Mouse (Mus musculus) frontal cortex, postnatal 36 days (tissue): ENCODE data around the gene Rnf144b.

ENCODE experiments used
- DNase-seq, 2 experiments: peaks; one replicate each; pipeline ENCODE4 v3.0.0; 2022; ENCODE audit warnings: low spot score in 2 of 2

The Rnf144b gene

DNA sequence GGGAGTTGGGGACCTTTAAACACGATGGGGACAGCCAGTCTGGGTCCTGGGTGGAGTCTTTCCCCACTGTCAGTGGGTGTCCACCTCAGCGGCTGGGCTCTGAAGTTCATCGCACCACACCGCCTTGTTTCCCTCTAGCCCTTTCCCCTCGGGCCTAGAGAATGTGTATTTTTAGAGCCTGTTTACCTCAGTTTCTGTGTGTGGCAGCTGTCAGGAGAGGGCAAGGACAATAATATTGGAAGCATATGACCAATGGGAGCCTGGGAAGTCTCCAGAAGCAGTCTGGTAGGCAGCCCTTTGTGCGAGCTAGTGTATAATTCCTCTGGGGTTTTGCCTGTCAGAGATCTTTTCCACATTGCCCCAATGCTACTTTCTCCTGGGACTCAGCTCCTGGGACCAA lies 95.9 kb downstream of the Rnf144b start:
- no peak for DNase-seq

DNA sequence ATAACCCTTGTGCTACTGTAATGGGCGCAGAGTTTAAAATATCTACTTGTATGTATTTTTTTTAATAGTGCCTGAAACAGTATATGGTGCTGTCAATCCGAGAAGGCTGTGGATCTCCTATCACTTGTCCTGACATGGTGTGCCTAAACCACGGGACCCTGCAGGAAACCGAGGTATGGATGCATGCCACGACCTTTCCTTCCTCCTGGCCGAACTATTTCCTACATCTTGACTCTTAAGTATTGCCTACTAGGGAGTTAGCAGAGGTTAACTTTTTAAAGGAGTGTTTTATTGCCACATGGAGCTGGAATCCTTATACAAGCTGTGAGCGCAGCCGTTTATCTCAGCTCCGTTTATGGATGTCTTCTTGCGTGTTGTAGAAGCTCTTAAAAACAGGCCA lies 98.0 kb downstream of the Rnf144b start:
- no peak for DNase-seq

DNA sequence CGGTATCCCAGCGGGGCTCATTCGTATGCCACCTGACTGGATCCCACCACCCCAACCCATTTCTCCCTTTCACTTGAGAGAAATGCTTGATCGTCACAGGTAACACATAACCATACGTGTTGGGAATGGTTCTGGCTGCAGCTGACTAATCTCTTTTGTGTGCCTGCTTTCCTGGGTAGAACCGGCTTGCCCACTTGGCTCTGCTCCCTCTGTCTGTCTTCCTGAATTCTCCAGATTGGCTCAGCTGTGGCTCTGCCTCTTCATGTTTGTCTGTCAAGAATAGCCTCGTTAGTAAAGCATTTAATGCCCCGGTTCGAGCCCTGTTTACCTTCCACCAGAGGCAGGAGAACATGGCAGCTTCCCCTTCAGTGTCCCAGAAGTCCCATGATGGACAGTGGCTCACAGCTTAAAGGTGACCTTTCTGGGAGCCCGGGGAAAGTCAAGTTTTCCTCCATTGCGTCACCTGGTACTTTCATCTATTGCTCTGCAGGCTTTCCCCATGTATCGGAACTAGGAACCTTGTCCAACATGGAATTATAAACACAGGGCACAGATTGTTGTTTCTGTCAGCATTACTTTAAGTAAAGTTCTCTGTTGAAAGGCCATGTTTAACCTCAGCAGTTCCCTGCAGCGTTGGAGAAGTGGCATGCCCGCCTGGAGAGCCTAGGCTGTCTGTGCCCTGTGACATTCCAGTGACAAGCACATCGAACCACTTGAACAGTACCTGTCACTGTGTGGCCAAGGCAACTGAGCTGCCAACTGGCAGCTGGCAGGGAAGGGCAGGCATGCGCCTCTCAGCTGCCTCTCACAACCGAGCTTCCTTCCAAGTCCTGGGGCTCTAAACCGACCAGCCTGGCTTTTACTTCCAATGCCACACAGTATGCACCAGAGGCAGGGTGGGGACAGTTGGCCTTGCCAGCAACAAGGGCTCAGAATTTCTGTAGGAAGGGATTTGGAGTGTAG lies 101.4 kb downstream of the Rnf144b start:
- DNase-seq = peak in 1 of 2 experiments; percentile 54

DNA sequence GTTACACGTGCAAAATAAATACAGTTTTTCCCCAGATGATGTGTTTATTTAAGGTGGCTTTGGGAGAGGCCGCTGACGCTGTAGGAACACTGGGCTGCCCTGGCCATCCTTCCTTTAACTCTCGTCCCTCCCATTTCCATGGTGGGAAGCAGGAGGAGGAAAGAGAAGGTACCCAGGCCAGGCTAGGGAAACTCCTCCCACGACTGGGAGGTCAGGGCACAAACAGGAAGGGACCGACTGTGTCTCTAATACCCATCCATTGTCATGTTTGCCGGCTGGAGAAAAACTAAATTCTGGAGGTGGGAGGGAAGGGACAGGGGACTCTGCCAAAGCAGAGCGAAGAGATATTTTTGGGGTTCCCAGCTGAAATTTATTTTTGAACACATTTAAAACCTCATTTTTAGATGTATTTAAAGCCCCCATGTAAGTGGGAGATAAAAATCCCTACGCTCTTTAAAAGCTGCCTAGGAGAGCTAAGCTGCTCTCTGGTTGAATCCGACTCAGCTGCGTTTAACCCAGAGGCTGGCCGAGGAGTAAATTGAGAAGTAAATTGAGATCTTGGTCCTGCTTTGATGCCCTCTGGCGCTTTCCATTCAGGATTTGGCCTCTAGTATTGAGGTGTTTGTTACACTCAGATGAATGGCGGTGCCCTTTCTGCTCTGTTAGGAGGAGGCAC lies 102.3 kb downstream of the Rnf144b start:
- peak in 1 of 2 experiments; percentile 59 for DNase-seq

DNA sequence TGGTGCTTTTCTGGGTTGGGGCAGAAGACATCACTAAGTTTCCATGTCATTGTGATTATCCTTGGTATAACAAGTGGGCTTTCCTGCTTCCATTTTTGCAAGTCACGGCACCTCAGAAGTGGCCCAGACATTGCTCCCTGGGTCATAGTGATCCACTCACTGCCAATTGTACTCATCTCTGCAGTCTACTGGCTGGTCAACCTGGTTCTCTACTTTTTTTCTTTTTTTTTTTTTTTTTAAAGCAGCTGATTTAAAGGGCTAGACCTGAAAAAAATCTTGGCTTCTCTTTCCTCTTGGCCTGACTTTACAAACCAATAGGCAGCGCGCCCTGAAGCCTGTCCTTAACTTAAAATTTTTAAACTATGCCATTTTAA lies 102.9 kb downstream of the Rnf144b start:
- DNase-seq = no peak

DNA sequence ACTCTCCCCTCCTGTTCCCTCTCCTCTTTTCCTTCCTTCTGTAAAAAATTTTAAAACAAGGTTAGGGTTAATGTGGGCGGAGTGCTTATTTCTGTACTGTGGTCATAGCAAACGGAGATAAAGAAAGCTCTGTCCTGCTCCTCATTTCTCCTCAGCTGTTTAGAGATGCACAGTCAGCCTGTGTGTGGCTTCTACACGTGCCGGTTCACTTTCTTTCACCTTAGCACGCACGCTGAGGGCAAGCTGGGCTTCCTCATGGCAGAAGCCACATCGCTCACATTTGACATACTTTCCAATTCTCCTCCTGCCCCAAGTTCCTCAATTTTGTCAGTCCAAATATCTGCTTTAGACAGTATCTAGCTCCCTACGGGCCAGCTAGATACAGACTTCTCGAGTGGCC lies 103.3 kb downstream of the Rnf144b start:
- no peak for DNase-seq

DNA sequence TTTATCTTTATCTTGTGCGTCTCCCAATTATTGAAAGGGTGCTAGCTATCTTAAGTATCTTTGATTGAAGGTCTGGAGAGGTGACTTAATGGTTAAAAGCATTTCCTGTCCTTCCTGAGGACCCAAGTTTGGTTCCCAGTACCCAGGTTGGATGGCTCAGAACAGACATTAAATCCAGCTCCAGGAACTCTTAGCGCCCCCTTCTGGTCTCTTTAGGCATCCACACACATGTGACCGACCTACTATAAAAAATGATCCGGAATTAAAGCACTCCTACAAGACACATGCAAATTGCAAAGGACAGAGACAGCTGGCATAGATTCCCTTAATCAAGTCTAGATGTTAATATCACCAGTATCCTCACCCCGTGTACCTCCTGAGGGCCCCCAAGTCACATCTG lies 104.1 kb downstream of the Rnf144b start:
- DNase-seq = no peak

DNA sequence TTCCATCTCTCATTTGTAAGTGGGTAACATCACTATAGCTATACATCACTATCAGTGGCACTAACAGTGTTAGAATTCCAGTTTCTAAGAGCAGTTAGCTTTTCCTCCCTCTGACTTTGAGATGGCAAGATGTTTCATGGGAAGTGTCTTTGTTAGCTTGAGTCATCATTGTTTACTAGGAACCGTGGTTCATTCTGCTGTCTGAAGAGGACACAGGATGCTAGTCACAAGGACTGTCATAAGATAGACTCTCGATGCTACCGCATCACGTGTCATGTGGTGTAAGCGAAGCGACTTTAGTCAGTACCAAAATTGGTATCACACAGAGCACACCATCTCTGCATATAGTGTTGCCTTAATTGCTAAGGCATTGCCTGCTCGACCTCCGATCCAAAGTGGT lies 105.7 kb downstream of the Rnf144b start:
- DNase-seq = no peak

DNA sequence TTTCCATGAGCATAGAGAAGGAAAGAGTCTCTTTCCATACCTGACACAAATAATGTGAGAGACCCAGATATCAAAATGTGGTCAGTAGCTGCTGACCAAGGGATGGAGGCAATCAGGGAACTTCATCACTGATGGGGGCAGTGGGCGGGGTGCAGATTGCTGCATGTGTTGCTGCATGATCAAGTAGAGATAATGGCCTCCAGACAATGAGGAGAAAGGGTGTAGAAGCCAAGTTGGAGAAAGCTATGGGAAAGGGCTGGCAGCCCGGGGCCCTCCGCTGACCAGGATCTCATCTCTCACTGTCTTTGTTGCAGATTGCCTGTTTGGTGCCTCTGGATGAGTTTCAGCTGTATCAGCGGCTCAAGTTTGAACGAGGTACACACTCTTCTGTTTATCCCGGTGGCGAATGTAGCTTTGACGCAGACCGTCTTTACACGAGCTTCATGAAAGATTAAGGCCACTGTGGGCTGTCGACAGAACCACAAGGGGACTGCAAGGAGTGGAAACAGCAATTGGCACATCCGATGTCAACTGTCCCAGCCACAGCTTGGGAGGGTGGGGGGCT lies 106.3 kb downstream of the Rnf144b start:
- DNase-seq = no peak

DNA sequence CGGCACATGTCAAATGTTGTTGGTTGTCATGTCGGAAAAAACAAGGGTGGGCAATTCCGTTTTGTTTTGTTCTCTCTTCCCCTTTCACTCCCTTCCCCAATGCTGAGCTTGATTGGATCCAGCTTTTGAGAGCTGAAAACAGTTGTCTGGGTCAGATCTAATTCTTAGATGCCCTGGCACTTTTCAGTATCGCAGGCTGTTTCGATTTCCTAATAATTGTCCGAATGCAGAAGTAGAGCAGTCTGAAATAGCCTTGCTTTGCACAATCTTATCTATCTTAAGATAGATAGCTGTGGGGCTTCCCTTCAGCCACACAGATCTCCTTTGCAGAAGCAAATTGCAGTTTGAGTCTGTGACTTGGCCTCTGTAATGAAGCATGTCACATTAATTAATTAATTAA lies 109.7 kb downstream of the Rnf144b start:
- DNase-seq = no peak

DNA sequence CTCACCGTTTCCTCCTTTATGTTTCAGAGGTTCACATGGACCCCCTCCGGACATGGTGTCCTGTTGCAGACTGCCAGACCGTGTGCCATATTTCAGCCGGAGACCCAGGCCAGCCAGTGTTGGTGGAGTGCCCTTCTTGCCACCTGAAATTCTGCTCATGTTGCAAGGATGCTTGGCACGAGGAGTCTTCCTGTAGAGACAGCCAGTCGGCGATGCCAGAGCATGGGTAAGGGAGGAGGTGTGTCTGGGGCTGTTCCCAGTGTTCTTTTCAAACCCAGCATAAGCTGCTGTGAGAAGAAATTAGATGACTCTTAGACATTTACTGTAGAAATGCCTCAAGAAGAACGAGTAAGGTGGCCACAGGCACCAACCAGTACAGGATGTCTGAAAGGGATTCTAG lies 114.9 kb downstream of the Rnf144b start:
- no peak for DNase-seq

DNA sequence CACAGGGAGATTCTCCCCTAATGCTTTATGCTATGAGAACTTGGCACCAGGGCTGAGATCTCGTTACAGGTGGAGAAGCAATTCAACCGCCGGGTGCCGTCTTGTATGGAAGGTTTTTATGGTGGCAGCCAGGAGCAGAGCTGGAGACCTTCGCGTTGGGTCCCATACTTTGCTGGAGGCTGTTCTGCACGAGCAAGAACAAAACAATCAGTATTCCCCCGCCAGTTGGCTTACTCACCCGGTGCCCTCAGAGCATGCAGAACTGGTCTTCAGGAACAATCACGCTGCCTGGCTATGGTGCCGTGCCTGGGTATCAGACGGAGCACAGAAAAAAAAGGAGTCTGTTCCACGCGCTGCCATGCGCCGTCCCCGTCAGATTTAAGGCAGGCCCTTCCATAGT lies 115.7 kb downstream of the Rnf144b start:
- no peak for DNase-seq

DNA sequence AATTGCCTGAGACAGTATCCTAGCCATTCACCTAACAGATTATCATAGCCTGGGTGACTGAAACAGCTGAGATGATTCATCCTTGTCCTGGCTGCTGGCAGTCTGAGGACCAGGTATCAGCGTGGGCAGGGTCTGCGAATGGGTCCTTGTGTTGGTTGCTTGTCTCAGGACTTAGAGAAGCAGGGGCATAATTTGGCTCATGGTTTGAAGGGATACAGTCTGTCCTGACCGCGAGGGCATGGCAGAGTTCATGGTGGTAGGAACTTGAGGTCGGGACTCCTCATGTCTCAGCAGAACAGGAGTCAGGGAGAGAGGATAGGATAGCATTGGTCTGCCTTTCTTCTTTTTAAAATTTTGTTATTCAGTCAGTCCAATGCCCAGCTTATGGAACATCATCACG lies 121.1 kb downstream of the Rnf144b start:
- no peak for DNase-seq

DNA sequence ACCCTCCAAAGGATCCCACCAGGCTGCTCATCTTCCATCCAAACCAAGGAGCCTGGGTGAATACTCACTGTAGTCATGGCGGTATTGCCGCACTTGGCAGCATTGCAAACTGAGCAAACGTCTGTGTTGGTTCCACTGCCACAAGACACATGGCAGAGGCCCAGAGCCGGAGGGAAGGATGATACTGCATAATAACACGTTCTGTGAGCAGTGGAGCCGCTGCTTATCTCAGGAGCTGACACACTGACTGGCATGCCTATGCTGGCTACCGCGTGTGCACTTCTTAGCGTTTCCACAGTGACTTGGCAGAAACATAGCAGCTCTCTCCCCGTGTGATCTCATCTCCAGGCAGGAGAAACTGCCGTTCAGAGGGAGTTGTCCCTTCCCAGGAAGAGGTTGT lies 122.3 kb downstream of the Rnf144b start:
- peak; percentile 61 to 82 for DNase-seq

DNA sequence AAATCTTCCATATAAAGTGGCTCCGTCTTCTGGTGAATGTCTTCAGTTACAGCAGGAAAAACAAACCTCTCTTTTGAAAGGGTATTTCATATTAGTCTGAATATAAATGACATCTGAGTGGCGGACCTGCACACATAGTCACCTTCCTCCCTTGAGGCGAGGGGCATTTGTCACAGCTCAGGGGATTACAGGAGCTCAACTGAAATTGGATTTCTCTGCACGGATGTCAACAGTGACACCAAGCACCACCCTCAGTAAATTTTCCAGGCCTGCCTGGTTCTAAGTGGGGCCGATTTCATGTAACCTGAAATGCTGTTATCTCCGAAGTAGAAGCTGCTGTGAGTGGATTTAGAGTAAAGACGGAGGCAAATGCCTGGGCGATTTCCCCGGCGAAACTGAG lies 124.0 kb downstream of the Rnf144b start:
- no peak for DNase-seq

DNA sequence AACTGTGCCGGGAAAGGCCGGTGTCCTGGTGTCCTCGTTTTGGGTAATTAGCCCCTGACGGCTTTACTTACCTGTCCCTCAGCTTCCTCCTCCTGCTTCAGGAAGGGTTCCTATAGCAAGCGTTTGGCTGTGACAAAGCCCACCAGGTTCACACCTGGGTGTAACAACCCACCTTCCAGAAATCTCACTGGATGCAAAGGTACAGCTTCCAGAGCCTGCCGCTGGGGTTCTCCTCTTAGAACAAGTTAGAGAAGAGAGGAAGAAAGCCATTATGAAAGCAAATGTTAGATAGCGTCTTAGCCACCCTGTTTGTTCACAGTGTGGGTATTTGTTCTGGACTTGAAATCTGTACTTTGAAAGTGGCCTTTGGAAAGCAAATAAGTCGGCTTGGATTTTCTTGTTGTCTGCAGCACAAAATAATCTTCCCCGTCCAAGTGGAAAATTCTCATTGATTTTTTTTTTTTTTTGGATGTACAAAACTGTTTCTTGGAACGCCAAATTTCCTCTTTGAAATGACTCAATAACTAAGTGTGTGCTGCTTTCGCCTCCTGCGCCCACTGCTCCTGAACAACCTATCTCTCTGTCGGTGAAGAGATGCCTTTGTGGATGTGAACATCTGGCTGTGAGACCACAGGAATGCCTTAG lies 124.8 kb downstream of the Rnf144b start:
- no peak for DNase-seq

DNA sequence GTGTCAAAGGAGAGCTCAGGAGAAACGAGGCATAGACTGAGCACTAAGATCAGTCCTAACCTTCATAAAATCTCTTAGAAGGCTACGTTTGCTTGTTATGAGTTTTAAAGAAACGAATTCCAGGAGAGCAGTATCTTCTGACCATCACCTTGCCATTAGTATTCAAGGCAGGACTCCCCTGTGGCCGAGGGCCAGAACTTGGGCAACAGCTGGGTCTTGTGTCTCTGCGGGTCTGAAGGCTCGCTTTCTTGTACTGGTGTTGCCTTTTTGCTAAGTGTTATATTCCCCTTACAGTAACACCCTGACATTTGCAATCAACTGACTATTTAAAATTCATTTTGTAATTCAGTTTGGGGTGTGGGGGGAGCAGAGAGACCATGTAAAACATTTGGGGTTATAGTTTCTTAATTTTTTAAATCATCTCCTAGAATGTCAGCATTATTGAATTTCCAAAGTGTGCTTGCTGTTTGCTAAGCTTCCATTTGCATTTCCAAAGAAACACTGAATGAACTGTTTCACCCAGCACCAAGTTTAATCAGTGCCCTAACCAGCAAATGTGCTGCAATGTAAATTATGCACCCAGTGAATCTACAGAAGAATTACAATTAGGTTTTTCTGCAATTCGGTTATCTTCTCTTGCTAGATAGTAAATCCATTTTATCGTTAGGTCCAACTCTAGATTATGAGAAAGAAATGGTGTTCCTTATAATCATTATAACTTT lies 126.0 kb downstream of the Rnf144b start:
- DNase-seq = no peak

DNA sequence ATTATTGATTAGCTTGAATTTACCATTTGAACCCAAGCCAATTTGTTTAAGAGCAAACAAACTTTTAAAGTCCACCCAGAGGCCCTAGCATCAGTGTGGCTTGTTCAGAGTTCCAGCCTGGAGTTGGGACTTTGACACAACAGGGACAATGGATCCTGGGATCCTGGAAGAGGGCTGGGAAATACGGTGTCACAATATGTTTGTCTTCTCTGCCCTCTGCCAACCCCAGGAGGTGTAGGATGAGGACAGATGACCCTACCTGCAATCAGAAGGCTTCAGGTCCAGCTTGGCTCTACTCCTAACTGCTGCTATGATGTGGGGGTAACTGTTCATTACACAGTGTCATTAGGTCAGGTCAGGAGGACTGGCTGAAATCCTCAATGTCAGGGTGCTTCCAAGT lies 128.2 kb downstream of the Rnf144b start:
- DNase-seq = no peak

DNA sequence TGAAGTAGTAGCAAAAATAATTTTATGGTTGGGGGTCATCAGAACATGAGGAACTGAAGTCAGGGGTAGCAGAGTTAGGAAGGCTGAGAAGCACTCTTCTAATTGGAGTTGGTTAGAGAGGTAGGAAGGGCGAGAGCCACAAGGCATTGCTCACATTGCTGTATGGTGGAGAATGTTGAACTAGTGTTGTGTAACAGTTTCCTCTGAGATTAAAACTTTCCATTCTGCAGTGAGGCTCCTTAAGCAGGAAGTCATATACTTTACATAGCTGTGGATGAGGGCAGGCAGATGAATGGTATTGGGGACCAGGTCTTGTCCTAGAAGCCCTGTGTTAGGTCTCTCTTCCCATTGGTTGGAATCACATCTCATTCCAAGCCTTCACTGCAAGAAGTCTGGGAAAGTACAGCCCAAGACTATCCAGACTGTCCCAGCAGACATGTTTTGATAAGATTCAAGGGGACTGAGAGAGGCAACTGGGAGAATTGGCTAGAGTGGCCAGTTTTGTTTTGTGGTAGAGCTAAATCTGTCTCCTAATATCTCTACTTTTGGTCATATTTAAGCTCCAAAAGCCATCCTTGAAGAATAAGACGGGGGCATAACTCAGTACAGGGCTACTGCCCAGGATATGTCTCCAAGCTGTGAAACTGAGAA lies 128.8 kb downstream of the Rnf144b start:
- DNase-seq = no peak

DNA sequence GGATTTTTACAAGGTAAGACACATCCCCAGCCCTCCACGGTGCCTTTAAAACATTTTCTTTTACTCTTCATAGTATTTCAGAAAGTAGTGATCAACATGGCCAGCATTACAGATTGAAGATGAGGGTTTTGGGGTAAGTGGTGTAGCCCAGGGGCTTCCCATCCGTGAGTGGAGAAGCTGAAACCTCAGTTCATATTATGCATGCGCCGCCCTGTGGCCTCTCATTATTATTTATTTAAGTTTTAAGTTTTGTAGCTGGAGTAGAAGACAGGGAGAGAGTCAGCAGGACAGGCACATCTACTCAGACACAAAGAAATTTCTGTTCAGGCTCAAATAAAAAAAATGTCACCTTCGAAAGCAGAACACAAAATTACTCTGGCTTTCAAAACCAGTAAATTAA lies 131.3 kb downstream of the Rnf144b start:
- no peak for DNase-seq

DNA sequence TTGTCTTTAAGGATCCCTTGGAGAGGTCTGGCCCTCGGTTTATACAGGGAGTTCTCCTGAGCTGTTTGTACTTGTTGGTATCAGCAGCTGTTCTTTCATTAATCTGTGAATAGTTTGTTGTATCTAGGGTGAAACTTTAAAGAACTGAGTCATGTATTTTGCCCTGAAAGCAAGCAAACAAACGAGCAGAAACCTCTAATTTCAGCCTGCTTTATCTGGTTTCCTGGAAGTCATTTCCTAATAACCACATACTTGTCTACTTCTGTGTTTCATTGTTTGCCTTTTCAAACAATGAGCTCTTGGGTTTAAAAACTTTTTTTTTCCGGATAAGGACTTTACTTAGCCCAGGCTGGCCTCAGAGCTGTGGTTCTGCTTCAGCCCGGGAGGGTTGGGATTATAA lies 136.8 kb downstream of the Rnf144b start:
- DNase-seq = no peak
